Mouse (Mus musculus) urinary bladder, postnatal 25 days (tissue): ENCODE measurements around the gene Efcab12.
"Not testable (repeated sequence)": the region's sequence is repeated elsewhere in the genome, so short reads cannot be mapped to it uniquely, and the experiment has no call there.

ENCODE experiments used
- DNase-seq: peaks from one replicate; pipeline ENCODE4 v3.0.0; 2022; ENCODE audit warnings: low spot score

The Efcab12 gene

DNA sequence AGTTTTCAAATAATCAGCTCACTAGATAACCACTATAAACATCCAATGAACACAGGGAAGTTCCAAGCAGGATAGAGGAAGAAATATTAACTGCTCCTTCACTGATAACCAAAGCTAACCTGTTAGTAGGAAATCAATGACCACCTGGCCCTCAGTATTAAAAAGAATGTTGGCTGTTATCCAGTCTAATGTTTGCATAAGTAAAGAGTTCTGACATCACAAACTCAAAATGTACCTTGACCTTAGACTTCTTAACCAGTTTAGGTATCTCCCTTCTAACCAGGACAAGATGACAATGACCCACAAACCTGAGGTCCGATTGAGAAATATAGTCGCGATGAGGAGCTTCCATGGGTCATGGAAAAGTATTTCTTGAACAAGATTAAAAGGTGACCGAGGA, 6.8 kb upstream of the Efcab12 start:
- DNase-seq, result no peak

- no peak for DNase-seq
These were observed 533 bp upstream of the Efcab12 start for GRCm38 (mm10) chr6:115838745-115839144.

- DNase-seq, result no peak
These were observed 4.4 kb downstream of the Efcab12 start for GRCm38 (mm10) chr6:115833861-115834260.

DNA sequence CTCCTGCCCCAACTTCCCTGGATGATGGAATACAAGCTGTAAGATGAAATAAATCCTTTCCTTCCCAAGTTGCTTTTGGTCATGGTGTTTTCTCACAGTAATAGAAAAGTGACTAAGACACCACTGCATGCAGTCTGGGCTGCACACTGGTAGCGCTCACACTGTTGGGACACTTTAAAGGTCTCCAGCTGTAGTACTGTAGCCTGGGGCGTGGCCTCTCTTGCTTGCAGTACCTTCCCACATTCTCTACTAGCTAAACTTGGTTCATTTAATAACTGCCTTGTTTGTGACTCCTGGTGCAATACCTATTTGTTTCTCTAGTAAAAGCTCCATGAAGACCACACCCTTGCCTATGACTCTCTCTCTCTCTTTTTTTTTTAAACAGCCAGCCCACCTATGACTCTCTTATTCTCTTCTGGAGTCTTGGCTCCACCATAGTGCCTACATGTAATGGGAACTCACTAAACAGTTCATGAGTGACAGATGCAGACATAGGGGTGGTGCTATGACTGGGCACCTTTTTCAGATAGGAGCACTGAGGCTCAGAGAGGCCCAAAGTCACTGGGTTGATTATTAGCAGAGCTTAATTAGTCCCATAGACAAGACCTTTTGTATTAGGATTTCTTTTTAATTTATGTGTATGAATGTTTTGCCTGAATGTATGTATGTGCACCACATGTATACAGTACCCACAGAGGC, 5.9 kb downstream of the Efcab12 start:
- no peak for DNase-seq

DNA sequence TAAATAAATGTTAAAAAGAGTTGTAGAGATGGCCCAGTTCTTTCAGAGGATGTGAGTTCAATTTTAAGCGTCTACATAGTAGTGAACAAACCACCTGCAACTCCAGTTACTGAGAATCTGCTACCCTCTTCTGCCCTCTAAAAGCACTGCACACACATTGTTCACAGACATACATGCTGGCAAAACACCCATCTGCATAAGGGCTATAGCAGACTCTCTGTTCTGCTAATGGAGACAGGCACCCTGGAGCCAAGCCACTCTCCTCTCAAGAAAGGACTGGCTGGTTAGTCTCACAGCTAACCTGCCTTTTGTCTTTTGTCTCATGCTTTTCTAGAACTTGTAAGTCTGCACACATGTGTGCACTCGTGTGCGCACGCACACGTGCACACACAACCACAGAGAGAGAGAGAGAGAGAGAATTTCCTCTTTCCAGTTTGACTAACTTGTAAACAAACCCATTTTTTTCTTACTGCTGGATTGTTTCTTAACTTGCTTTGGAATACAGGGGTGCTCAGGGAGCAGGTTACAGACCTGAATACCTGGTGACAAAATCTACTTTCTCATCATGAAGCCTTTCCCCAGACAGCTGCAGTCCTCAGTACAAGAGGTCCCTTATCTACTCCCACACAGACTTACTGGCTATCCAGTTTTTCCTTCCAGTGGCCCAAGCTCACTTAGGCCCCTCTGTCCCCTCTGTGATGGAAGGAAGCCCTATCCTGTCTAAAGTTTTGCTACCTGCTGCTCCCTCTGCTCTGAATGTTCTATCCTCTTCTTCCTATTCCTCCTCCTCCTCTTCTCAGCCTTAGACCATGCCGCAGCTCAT, 7.2 kb downstream of the Efcab12 start:
- DNase-seq, result no peak

- DNase-seq, result not testable (repeated sequence)
These were observed 14.3 kb downstream of the Efcab12 start for GRCm38 (mm10) chr6:115823850-115824464.

GRCm38 (mm10) chr6:115821216-115821993, 16.8 kb downstream of the Efcab12 start:
- DNase-seq, result no peak

- DNase-seq, result no peak
These were observed 20.1 kb downstream of the Efcab12 start for GRCm38 (mm10) chr6:115818129-115818528.

DNA sequence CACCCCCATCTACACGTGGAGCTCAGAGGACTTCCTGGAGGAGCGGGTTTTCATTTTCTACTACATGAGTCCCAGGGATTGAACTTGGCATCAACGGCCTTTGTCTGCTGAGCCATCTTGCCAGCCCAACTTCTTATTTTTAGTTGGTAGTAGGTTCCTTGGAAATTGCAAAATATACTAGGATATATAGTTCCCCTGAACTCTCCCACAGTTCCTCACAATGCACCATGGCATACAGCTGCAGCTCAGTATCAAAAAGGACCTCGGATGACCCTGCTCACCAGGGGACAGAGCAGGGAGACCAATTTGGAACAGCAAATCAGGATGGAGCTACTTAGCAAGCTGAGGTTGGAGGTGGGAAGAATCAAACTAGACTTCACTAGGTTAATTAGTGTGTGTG, 23.2 kb downstream of the Efcab12 start:
- no peak for DNase-seq

DNA sequence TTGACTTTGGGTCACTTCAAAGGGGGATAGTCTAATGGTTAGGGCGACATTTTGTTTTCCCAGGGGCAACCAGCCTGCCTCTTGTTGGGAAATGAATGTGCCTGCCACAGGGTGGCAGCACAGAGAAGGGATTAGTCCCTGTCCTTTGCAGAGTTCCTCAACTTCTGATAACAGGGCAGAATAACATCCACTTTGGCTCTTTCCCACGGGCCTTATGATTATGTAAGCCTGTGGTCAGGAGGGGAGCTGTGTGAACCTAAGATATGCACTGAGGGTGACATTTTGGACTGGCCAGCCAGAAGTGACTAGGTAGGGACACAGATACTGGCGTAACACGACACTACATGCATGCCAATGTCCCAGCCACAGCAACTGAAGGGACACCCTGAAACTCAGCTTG, 24.1 kb downstream of the Efcab12 start:
- DNase-seq, result no peak

- no peak for DNase-seq
These were observed 26.6 kb downstream of the Efcab12 start for GRCm38 (mm10) chr6:115811606-115812005.

DNA sequence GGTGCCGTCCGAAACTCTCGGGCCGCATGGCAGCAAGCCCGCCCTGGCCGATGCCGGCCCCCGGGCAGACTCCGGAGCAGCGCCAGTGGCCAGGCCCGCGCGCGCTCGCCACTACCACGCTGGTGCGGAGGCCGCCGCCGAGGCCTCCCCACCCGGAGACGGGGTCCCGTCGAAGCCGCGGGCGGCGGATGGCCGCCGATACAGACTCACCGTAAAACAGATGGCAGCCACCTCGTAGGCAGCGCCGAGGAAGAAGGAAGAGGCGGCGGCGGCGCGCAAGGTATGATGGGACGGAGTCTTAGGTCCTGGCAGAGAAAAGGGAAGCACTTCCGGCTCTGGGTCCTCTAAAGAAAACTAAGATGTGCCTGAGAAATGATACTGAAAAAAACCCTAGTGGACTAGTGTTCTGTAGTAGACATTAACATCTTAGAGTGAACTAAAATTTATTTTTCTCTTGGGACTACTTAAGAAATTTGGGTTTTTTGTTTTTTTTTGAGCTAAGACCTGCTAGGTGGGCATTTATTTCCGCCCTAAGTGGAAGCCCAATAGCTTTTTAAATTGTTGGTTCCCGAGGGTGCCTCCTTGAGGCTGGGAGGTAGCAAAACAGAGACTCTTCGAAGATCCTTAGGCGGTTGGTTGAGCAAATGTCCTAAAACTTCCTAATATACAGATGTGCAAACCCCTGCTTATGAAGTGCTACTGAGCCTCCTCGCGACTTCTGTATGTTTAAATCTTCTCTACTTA, 29.6 kb downstream of the Efcab12 start, which contains the start of gene Rpl32:
Gene Rpl32, minus strand, starts transcription at position 260 of the 744 bp plus-strand sequence.
- peak; percentile 80 for DNase-seq

DNA sequence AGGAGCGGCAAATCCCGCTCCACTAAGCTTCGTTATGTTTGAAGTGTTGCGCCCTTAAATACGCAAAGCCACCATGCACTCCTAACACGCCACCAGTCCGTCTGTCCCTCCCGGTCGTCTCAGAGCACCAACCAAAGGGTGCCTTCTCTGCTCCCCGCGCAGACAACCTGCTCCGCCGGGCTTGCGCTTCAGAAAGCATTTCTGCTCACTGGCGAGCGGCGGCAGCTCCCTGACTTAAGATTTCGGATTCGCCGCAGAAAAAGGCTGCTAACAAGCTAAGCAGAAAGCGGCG, 30.1 kb downstream of the Efcab12 start:
- DNase-seq, result no peak

DNA sequence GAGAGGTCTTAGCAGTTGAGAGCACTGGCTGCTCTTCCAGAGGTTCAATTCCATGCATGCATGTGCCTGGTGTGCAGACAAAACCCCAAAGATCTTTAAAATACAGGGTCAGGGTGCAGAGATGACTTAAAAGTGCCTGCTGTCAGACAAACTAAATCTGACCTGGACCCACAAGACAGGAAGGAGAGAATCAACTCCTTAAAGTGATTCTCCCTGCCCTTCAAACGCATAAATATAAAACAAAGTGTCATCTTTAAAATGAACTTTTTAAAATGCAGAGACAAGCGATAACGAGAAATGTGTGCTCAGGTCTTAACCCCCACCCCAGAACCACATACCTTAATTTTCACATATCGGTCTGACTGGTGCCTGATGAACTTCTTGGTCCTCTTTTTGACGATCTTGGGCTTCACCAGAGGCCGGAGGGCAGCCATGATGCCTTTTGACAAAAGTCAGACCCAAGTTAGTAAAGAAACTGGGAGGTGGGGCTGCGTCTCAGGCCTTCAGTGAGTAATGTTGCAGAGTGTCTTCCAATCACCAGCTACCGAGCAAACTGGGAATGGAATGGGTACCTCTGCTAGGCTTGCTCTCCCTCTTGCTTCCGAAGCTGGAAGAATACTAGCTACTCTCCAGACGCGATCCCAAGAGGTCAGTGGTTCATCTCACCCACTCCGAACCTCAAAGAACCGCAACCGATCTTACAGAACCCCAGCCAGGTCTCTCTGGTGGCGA, 30.6 kb downstream of the Efcab12 start:
- no peak for DNase-seq

DNA sequence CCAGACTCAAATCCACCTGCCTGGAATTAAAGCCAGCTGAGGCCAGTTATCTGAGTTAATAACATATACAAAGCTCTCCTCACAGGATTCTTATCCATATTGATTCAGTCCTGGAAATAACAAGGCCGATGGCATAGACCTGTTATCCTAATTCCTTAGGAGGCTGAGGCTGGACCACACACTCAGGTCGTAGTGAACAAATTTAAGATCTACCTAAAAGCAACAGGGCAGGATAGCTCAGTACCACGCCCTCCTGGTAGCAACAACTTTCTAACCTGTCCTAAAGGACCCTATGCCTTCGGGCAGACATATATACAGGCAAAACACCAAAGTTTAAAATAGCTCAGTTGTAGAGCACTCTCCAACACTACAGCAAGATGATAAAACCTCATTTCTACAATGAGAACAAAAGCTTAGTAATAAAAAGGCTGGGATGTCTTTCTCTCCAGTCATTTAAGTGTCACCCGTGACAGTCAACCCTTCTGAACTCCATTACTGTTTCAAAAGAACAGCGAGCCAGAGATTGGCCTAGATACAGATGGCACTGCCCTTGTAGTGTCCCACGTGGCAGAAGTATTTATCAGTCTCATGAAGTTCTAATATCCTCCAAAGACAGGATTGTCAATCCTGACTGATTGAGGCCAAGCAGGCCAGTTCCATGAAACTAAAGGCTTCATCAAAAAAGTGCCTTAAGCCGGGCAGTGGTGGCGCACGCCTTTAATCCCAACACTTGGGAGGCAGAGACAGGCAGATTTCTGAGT, 33.6 kb downstream of the Efcab12 start:
- no peak for DNase-seq

GRCm38 (mm10) chr6:115803541-115804382, 34.5 kb downstream of the Efcab12 start:
- peak; percentile 57 for DNase-seq

DNA sequence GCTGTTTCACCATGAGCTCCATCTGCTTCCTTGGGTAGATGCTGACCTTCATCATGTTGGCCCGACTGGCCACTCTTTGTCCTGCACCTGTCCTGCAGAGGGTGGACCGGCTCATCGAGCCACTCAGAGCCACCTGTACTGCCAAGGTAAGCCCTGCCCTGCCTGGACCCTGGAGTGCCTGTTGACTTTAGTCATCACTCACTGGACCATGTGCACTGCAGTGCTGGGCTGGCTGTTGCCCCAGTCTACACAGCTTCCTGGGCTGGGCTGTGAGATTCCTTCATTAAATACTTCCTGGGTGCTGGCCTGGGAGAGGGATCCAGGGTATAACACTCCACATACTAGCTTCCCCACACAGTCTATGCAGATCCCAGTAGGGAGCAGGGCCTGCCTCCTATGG, 36.4 kb downstream of the Efcab12 start:
- DNase-seq, result no peak

DNA sequence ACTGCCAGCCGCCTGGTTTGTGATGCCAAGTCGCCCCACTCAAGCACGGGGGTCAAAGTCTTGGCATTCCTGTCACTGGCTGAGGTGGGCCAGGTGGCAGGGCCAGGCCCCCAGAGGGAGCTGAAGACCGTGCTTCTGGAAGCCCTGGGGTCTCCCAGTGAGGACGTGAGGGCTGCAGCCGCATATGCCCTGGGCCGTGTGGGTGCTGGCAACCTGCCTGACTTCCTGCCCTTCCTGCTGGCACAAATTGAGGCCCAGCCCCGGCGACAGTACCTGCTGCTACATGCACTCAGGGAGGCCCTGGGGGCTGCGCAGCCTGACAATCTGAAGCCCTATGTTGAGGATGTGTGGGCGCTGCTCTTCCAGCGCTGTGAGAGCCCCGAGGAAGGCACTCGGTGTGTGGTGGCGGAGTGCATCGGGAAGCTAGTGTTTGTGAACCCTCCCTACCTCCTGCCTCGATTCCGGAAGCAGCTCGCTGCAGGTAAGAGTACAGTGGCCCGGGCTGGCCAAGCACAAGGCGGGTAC, 45.5 kb downstream of the Efcab12 start:
- no peak for DNase-seq
